ENCODE assay signal across 10 mouse cellular contexts in the genomic region with DNA sequence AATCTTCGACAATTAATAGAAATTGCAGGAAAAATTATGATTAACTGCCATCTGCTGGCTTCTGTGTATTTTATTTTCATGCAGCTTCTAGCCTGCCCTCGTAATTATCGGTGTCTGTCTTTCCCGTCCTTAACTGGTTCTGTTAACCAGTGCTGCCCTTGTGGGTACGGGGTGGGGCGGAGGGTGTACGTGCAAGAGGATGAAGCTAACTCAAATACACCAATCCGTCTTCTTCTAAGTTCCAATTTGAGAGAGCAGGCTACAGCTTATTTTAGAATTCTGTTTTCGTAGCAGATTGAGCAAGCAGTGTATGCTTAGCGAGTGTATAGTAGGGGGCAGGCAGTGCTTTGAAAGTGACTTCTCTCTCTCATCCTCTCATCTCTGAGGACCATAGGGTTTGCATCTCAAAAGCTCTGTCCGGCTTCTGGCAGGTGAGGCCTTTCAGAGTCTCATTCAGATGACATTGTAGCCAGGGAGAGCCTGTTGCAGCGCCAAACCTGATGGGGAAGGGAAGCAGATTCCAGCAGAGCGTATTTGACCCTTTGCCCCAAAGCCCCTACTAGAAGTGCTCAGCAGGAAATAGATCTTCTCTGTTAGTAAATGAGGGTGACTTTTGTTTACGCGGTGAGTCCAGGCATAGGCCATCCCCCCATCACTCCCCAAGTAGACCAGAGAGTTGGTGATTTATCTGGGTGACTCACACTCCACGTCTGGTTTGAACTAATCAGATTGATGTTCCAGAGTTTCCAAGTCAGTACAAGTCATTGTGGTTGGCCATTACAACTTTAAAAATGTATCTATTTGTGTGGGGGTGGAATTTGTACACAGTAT. TPM values are rescaled to one million over a fixed set of nuclear protein-coding genes. Genes with fewer than 3 reads are reported as not detected.
DNase-seq lines count a peak whose midpoint lies in the region; ATAC-seq and TF ChIP-seq lines count a peak whose summit lies in the region.
"Had no signal": no experiment of that assay in that cellular context is flagged by ENCODE, and none has a peak within 500 bp of the region (broad histone marks: within the 10 kb centered on the region; RNA-seq: fewer than 3 reads in every experiment).

No protein-coding gene starts in this region.

- H3K27ac ChIP-seq in left cerebral cortex, adult 2 months, result peak overlapping the region; percentile 28
- no peak overlapping the region for H3K27ac ChIP-seq in cortical plate, adult 2 months (ENCODE audit: insufficient read depth, low read length)
- H3K27ac ChIP-seq in limb, embryonic 15.5 days, result peak overlapping the region; percentile 89

- peak overlapping the region; percentile 26 for H3K4me3 ChIP-seq in left cerebral cortex, adult 2 months
- H3K4me3 ChIP-seq in cortical plate, adult 2 months (ENCODE audit: insufficient read depth, low read length), result peak overlapping the region; percentile 14; the same call in 1 of the 2 replicates
- no peak overlapping the region for H3K4me3 ChIP-seq in limb, embryonic 15.5 days

- no peaks in the 10 kb centered on the region for H3K27me3 ChIP-seq in limb, embryonic 15.5 days

- H3K9ac ChIP-seq in limb, embryonic 15.5 days, result no peak overlapping the region

- intact Hi-C loops in left cerebral cortex, adult 2 months (cut with DNase I), result loop anchor here (1.0 to 5.0 kb wide), 3 partner anchors 106 to 189 kb away; no protein-coding TSS in a partner anchor
- intact Hi-C loops in left cerebral cortex, postnatal 4 days (cut with DNase I), result loop anchor here (5.0 to 10.0 kb wide), 2 partner anchors 131 to 181 kb away; no protein-coding TSS in a partner anchor

- peaks cover 5% of the 10 kb centered on the region; the same call in 1 of the 2 replicates for H3K4me1 ChIP-seq in cortical plate, adult 2 months (ENCODE audit: control insufficient read depth, insufficient read depth, low read length)
- peaks cover 36% of the 10 kb centered on the region for H3K4me1 ChIP-seq in limb, embryonic 15.5 days

- peak overlapping the region; percentile 37; the same call in 1 of the 2 replicates for H3K4me2 ChIP-seq in limb, embryonic 15.5 days

- ATAC-seq in limb, embryonic 15.5 days (ENCODE audit: insufficient number of reproducible peaks, low FRiP score, low TSS enrichment, low read depth), result no peak
- ATAC-seq in megakaryocyte progenitor cell, adult 5-6 weeks (replicated peaks; ENCODE audit: poor library complexity), result no peak

- TF ChIP-seq CTCF in left cerebral cortex, adult 2 months (IDR thresholded peaks at IDR 0.05), result peak; percentile 33
- no peak for TF ChIP-seq CTCF in cortical plate, adult 2 months (IDR thresholded peaks at IDR 0.05; ENCODE audit: extremely low read depth, insufficient read depth, low read length)

- peak; percentile 65 for DNase-seq in adrenal gland, adult 2 months
- DNase-seq in adrenal gland, postnatal 4 days (ENCODE audit: low spot score in 2 of 2), result no peak
- no peak for DNase-seq in left cerebral cortex, adult 2 months (ENCODE audit: extremely low spot score in 1 of 2, low spot score in 2 of 2)
- no peak for DNase-seq in left cerebral cortex, postnatal 4 days
- no peak for DNase-seq in thymus, postnatal 4 days
- DNase-seq: thymus, postnatal 36 days had no signal

- 36% methylated on average over 16 of the region's 16 CpGs for WGBS in limb, embryonic 15.5 days

- no peak for TF ChIP-seq POLR2A in cortical plate, adult 2 months (IDR thresholded peaks at IDR 0.05; ENCODE audit: extremely low read depth, insufficient read depth, low read length)

- no peaks in the 10 kb centered on the region for H3K9me3 ChIP-seq in limb, embryonic 15.5 days

- no peaks in the 10 kb centered on the region for H3K36me3 ChIP-seq in limb, embryonic 15.5 days

RNA-seq across cellular contexts. Expression of a gene that starts 53.3 kb away (rescaled TPM):
- 10 to 100 TPM; 29.1 to 48.4 TPM for total RNA-seq in adrenal gland, adult 2 months (2021)
- 13.5 and 16.5 TPM in 2 replicates for polyA plus RNA-seq in adrenal gland, adult 2 months (2012; rRNA removed)
- 10 to 100 TPM; 49.4 to 49.5 TPM for total RNA-seq in adrenal gland, postnatal 4 days (2021)
- total RNA-seq in left cerebral cortex, adult 2 months (2021), result 10 to 100 TPM; 39.7 to 40.7 TPM
- total RNA-seq in left cerebral cortex, postnatal 4 days (2021), result 10 to 100 TPM; 60.5 to 62.5 TPM
- 11.0 and 12.0 TPM in 2 replicates for polyA plus RNA-seq in cortical plate, adult 2 months (2012; rRNA removed)
- 7.8 and 8.2 TPM in 2 replicates for polyA plus RNA-seq in limb, embryonic 15.5 days (2015; fragmentation: Nextera tagmentation; extraction: Ambion mirVana)
- total RNA-seq in megakaryocyte progenitor cell, adult 5-6 weeks (2015), result 0.02 and 0.05 TPM in 2 replicates
- 0.12 TPM in 1 of 2 replicates, not detected in the other for total RNA-seq in megakaryocyte progenitor cell, adult 5-6 weeks (2017)
- total RNA-seq: common myeloid progenitor, adult 5-6 weeks had no signal

Comparison
In these comparisons a context has a peak if more than half of its experiments do, and no peak if none do; other contexts are left out.
1. RNA of a gene that starts 53.3 kb away (total RNA-seq): 60.5 to 62.5 TPM in left cerebral cortex, postnatal 4 days, 49.4 to 49.5 TPM in adrenal gland, postnatal 4 days, 29.1 to 48.4 TPM in adrenal gland, adult 2 months and 39.7 to 40.7 TPM in left cerebral cortex, adult 2 months; 0.02 to 0.12 TPM in megakaryocyte progenitor cell, adult 5-6 weeks; every median in the first group is over 10 times any median in the second.